Mouse (Mus musculus): Measurements from ENCODE around the gene Spef1. TPM values are rescaled to one million over a fixed set of nuclear protein-coding genes. Genes with fewer than 3 reads are reported as not detected.
A peak's percentile ranks its signal among the peaks of the same experiment; 100 is the strongest.

Gene Spef1
- polyA plus RNA-seq, 1 experiment: 2.4 TPM

DNA sequence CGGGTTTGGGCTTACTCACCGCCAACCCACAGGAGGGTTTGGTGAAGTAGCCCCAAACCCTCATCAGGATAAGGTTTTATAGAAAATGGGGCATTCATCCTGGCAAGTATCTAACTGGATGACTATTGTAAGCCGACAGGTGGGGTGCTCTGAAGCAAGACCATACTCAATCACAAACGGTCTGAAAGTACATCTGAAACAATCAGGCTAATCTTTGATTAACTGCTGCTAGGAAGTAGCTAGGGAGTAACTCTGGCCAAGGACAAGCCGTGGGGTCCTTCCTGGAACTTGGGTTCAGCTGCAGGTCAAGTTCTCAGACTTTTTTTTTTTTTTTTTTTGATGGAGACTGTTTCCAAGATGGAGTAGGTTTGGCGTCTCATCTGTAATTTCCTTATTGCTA, 19.1 kb downstream of the Spef1 start:
- H3K27me3 ChIP-seq (ENCODE audit: control insufficient read depth, insufficient read depth, low read length): peaks cover 7% of the 10 kb centered on the region
- WGBS: 75% methylated on average over 6 of the region's 6 CpGs

DNA sequence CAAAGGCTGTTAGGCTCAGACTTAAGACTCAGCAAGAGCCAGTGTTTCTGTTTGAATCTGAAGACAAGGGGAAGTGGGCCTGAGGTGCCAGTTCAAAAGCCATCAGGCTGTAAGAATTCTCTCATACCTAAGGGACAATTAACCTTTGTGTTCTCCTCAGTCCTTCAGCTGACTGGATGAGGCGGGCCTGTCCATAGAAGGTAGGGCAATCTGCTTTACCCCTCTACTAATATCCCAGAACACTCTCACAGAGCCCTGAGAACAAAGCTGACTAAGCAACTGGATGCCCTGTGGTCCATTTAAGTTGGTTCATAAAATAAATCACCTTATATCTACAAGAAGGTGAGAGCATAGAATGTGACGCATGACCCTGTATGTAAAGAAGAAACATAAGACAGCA, 20.9 kb downstream of the Spef1 start:
- no peak overlapping the region for H3K27ac ChIP-seq (ENCODE audit: insufficient read depth, low read length)
- no peaks in the 10 kb centered on the region for H3K27me3 ChIP-seq (ENCODE audit: control insufficient read depth, insufficient read depth, low read length)
- 94% methylated on average over 2 of the region's 2 CpGs for WGBS
- no peak for DNase-seq (ENCODE audit: low read depth in 1 of 2, low spot score in 2 of 2)
- TF ChIP-seq POLR2A (IDR thresholded peaks at IDR 0.05; ENCODE audit: low read depth, low read length) (no peak), CTCF (IDR thresholded peaks at IDR 0.05; ENCODE audit: extremely low read depth, insufficient read depth, insufficient read length, insufficient replicate concordance) (no peak)
- H3K4me1 ChIP-seq (ENCODE audit: control insufficient read depth, insufficient read depth, insufficient read length): no peaks in the 10 kb centered on the region
- no peaks in the 10 kb centered on the region for H3K36me3 ChIP-seq (ENCODE audit: control insufficient read depth, insufficient read depth, low read length)
- H3K4me3 ChIP-seq (ENCODE audit: extremely low read depth, insufficient read depth, insufficient read length): no peak overlapping the region

More for the DNA sequence above, 19.1 kb downstream of the Spef1 start:
- Histone ChIP-seq H3K36me3 (ENCODE audit: control insufficient read depth, insufficient read depth, low read length) (no peaks in the 10 kb centered on the region), H3K4me3 (ENCODE audit: extremely low read depth, insufficient read depth, insufficient read length) (no peak overlapping the region), H3K27ac (ENCODE audit: insufficient read depth, low read length) (no peak overlapping the region), H3K4me1 (ENCODE audit: control insufficient read depth, insufficient read depth, insufficient read length) (0 out of 2 replicates have a peak, but pooled peaks cover 3% of the 10 kb centered on the region)
- DNase-seq (ENCODE audit: low read depth in 1 of 2, low spot score in 2 of 2): no peak
- no peak for TF ChIP-seq CTCF (IDR thresholded peaks at IDR 0.05; ENCODE audit: extremely low read depth, insufficient read depth, insufficient read length, insufficient replicate concordance)
- no peak for TF ChIP-seq POLR2A (IDR thresholded peaks at IDR 0.05; ENCODE audit: low read depth, low read length)

DNA sequence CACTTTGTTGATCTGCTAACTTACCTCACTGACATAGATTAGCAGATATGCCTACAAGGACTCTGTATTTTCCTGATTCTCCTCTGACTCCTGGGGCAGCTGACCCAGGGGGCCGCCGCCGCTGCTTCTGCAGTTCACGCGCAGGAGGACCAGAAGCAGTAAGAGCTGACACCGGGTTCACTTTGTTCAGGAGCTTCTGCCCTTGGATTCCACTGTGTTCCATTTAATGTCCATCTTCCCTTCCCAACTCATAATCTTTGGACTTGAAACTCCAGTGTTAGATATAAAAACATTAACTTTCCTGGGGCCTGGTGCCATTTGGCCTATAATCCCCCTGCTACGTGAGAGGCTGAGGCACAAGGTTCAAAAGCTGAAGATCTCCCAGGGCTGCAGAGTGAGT, 23.2 kb downstream of the Spef1 start:
- 92% methylated on average over 7 of the region's 7 CpGs for WGBS
- H3K27me3 ChIP-seq (ENCODE audit: control insufficient read depth, insufficient read depth, low read length): no peaks in the 10 kb centered on the region
- H3K36me3 ChIP-seq (ENCODE audit: control insufficient read depth, insufficient read depth, low read length): no peaks in the 10 kb centered on the region
- TF ChIP-seq CTCF (IDR thresholded peaks at IDR 0.05; ENCODE audit: extremely low read depth, insufficient read depth, insufficient read length, insufficient replicate concordance): no peak
- no peak for TF ChIP-seq POLR2A (IDR thresholded peaks at IDR 0.05; ENCODE audit: low read depth, low read length)
- H3K27ac ChIP-seq (ENCODE audit: insufficient read depth, low read length): no peak overlapping the region
- DNase-seq (ENCODE audit: low read depth in 1 of 2, low spot score in 2 of 2): no peak
- H3K4me1 ChIP-seq (ENCODE audit: control insufficient read depth, insufficient read depth, insufficient read length): peaks cover 3% of the 10 kb centered on the region; the same call in 1 of the 2 replicates
- no peak overlapping the region for H3K4me3 ChIP-seq (ENCODE audit: extremely low read depth, insufficient read depth, insufficient read length)

DNA sequence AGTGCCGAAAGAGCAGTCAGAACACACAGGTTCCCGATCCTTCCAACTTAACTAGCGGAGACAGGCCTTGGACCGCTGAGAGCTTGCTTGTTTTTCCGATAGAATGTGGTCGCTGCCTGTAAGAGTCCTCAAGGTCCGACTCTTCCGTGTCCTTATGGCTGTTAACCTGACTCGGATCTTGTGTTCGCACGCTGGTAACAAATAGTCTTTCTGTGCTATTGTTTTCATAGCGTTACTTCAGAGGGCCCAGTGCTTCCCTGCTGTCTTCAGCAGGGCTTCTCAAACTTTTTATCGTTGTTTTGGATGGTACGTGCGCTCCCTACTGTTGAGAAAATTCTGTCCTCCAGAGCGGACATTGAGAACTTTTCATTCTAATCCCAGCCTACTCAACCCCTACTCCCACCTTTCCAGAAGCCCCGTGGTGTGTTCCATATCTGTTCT, 26.4 kb downstream of the Spef1 start:
- TF ChIP-seq POLR2A (IDR thresholded peaks at IDR 0.05; ENCODE audit: low read depth, low read length): no peak
- no peak for TF ChIP-seq CTCF (IDR thresholded peaks at IDR 0.05; ENCODE audit: extremely low read depth, insufficient read depth, insufficient read length, insufficient replicate concordance)
- H3K4me3 ChIP-seq (ENCODE audit: extremely low read depth, insufficient read depth, insufficient read length): peak overlapping the region; percentile 63
- H3K27ac ChIP-seq (ENCODE audit: insufficient read depth, low read length): no peak overlapping the region; the same call in 1 of the 2 replicates
- WGBS: 3% methylated on average over 17 of the region's 17 CpGs
- DNase-seq (ENCODE audit: low read depth in 1 of 2, low spot score in 2 of 2): peak in 1 of 2 experiments; percentile 18
- H3K27me3 ChIP-seq (ENCODE audit: control insufficient read depth, insufficient read depth, low read length): no peaks in the 10 kb centered on the region
- H3K4me1 ChIP-seq (ENCODE audit: control insufficient read depth, insufficient read depth, insufficient read length): peaks cover 3% of the 10 kb centered on the region; the same call in 1 of the 2 replicates
- no peaks in the 10 kb centered on the region; the same call in 1 of the 2 replicates for H3K36me3 ChIP-seq (ENCODE audit: control insufficient read depth, insufficient read depth, low read length)

DNA sequence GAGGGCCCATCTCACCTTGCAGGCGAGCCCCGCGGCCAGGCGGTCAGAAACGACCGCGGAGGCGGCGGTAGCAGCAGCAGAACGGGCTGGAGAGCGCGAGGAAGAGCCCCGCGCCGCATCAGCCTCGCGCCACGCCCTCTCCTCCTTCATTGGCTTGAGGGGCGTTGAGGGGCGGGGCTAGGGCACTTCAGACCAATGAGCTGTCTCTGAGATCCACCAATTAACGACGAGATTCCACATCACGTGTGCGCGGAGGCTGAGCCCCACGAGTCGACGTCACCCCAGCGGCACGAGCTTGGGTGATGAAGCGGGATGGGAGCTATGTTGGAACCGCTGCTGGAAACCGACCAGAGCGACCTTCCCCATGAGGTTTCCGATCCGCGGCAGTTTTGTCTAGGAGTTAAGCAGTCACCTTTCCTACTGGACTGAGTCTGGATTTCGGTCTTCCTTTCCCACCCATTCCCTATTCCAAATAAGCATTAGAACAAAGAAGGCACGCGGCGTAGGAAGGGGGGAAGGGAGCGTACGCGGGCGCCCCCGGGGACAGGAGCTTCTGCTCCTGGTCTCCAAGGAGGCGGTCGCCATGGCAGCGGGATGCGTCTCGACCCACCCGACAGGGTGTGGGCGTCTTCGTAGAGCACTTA, 27.0 kb downstream of the Spef1 start, which contains the start of gene 1700037H04Rik:
Gene 1700037H04Rik, minus strand, starts transcription at position 144 of the 644 bp plus-strand sequence.
- peak; percentile 96 to 97 for DNase-seq (ENCODE audit: low read depth in 1 of 2, low spot score in 2 of 2)
- Histone ChIP-seq H3K27ac (ENCODE audit: insufficient read depth, low read length) (peak within 1 kb of the TSS; percentile 35; the same call in 1 of the 2 replicates), H3K27me3 (ENCODE audit: control insufficient read depth, insufficient read depth, low read length) (no peaks in the 10 kb centered on the region), H3K4me3 (ENCODE audit: extremely low read depth, insufficient read depth, insufficient read length) (peak within 1 kb of the TSS; percentile 67), H3K4me1 (ENCODE audit: control insufficient read depth, insufficient read depth, insufficient read length) (peaks cover 3% of the 10 kb centered on the region; the same call in 1 of the 2 replicates), H3K36me3 (ENCODE audit: control insufficient read depth, insufficient read depth, low read length) (no peaks in the 10 kb centered on the region; the same call in 1 of the 2 replicates)
- under 1% methylated on average over 54 of the region's 54 CpGs for WGBS
- TF ChIP-seq POLR2A (IDR thresholded peaks at IDR 0.05; ENCODE audit: low read depth, low read length): peak; percentile 67; the same call in 1 of the 2 replicates
- no peak for TF ChIP-seq CTCF (IDR thresholded peaks at IDR 0.05; ENCODE audit: extremely low read depth, insufficient read depth, insufficient read length, insufficient replicate concordance)

DNA sequence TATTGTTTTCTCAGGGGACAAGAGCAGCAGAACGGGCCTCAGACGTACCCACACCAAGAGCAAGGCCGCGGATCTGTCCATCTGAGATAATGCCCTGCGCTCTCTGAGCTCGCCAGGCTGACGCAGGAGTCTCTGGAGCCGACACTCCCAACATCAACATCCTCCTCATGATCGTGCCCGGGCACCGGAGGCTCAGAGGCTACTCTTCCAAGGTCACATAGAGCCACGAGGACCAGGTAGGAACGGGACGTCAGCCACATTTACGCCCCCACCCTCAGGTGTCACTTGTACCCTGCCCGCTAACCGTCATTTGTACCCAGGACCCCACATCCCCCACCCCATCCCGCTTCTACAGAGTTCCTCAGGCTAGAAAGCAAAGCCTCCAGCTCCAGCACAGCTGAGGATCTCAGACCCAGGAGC, 27.6 kb downstream of the Spef1 start:
- peak overlapping the region; percentile 35; the same call in 1 of the 2 replicates for H3K27ac ChIP-seq (ENCODE audit: insufficient read depth, low read length)
- no peak for DNase-seq (ENCODE audit: low read depth in 1 of 2, low spot score in 2 of 2)

More for the DNA sequence above, 27.6 kb downstream of the Spef1 start:
- TF ChIP-seq POLR2A (IDR thresholded peaks at IDR 0.05; ENCODE audit: low read depth, low read length) (no peak), CTCF (IDR thresholded peaks at IDR 0.05; ENCODE audit: extremely low read depth, insufficient read depth, insufficient read length, insufficient replicate concordance) (no peak)
- peak overlapping the region; percentile 67 for H3K4me3 ChIP-seq (ENCODE audit: extremely low read depth, insufficient read depth, insufficient read length)
- 1% methylated on average over 18 of the region's 18 CpGs for whole genome bisulfite sequencing
- peaks cover 3% of the 10 kb centered on the region; the same call in 1 of the 2 replicates for H3K4me1 ChIP-seq (ENCODE audit: control insufficient read depth, insufficient read depth, insufficient read length)
- H3K36me3 ChIP-seq (ENCODE audit: control insufficient read depth, insufficient read depth, low read length): no peaks in the 10 kb centered on the region; the same call in 1 of the 2 replicates
- H3K27me3 ChIP-seq (ENCODE audit: control insufficient read depth, insufficient read depth, low read length): no peaks in the 10 kb centered on the region

Measured in spleen, adult 2 months (tissue).